Mouse (Mus musculus) erythroblast, embryonic 14.5 days (primary cell): ENCODE data around the gene Hip1r. TPM values are rescaled to one million over a fixed set of nuclear protein-coding genes. Genes with fewer than 3 reads are reported as not detected.

ENCODE experiments used
- H3K27me3 ChIP-seq: 2 replicates; pipeline ENCODE4 v1.6.1; 2012; ENCODE audit warnings: inconsistent platforms; ENCODE audit not compliant: control insufficient read depth
- H3K36me3 ChIP-seq: 2 replicates; pipeline ENCODE4 v1.6.1; 2012; ENCODE audit warnings: mild to moderate bottlenecking, inconsistent platforms; ENCODE audit not compliant: control insufficient read depth
- H3K4me1 ChIP-seq: 2 replicates; pipeline ENCODE4 v1.6.1; 2012; ENCODE audit warnings: inconsistent platforms; ENCODE audit not compliant: control insufficient read depth
- H3K4me3 ChIP-seq: replicated peaks from 2 replicates; pipeline ENCODE3; 2012; ENCODE audit warnings: moderate library complexity, mild to moderate bottlenecking, inconsistent platforms
- H3K9me3 ChIP-seq: 2 replicates; pipeline ENCODE4 v1.6.1; 2012; ENCODE audit warnings: low read length, inconsistent platforms, mixed read lengths; ENCODE audit not compliant: control insufficient read depth
- GATA1 ChIP-seq: IDR thresholded peaks from 2 replicates; pipeline ENCODE4 v1.6.1; 2012; ENCODE audit warnings: low read length, inconsistent platforms, mixed read lengths
- TAL1 ChIP-seq: IDR thresholded peaks from 3 replicates; pipeline ENCODE4 v1.6.1; 2012; ENCODE audit warnings: low read length, inconsistent platforms, mixed read lengths
- polyA plus RNA-seq: library from polyadenylated mRNA; stranded (reverse); fragments of >175 nt; gene quantifications from 2 replicates; pipeline ENCODE4 v1.2.3, GENCODE M21; 2012

The Hip1r gene
- polyA plus RNA-seq, 1 experiment = 0.37 TPM

DNA sequence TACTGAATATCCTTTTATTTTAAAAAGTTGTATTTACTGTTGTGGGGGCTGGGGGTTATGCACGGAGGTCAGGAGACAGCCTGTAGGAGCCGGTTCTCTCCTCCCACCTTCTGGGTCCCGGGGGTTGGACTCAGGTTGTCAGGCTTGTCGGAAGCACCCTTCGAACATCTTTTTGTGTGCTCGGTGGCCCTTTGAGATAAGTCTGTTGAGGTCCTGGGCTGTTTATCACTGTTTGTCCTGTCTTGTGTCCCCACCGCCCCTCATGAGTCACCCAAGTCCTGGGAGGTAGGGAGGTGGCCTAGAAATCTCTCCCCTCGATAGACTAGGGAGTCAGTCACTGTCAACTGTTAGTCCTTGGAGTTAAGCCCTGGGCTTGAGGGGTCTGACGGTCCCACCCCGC is 24.9 kb downstream of the Hip1r start:
- no peaks in the 10 kb centered on the region for H3K9me3 ChIP-seq
- no peak overlapping the region for H3K4me3 ChIP-seq
- peaks cover 26% of the 10 kb centered on the region for H3K4me1 ChIP-seq
- no peak for TF ChIP-seq GATA1
- no peak for TF ChIP-seq TAL1
- H3K36me3 ChIP-seq = peaks cover 70% of the 10 kb centered on the region
- H3K27me3 ChIP-seq = no peaks in the 10 kb centered on the region

DNA sequence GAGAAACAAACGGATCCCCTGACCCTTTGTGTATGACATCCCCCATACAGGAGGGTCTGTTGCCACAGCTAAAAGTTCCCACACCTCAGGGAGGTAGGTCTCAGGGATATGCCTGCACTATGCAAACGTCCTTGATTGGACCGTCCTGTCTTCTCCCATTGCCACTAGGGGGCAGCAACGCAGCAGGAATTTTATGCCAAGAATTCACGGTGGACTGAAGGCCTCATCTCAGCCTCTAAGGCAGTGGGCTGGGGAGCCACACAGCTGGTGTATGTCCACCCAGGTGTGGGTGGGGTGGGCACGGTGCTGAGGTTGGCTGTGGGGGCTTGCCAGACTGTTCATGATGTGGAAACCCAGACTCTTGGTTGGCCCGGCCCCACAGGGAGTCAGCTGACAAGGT is 27.4 kb downstream of the Hip1r start:
- no peak for TF ChIP-seq TAL1
- no peak for TF ChIP-seq GATA1
- Histone ChIP-seq H3K4me1 (peaks cover 25% of the 10 kb centered on the region), H3K27me3 (no peaks in the 10 kb centered on the region), H3K4me3 (no peak overlapping the region), H3K36me3 (peaks cover 88% of the 10 kb centered on the region), H3K9me3 (no peaks in the 10 kb centered on the region)

DNA sequence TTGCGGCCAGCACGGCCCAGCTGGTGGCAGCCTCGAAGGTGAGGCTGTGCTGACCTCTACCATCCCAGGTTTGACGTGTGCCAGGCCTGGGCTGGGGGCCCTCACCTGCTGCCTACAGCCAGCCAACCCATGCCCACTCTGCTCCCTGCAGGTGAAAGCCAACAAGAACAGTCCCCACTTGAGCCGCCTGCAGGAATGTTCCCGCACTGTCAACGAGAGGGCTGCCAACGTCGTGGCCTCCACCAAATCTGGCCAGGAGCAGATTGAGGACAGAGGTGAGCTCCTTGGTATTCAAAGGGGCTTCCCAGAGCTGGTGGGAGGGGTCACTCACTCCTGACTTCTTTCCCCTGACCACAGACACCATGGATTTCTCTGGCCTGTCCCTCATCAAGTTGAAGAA is 27.8 kb downstream of the Hip1r start:
- TF ChIP-seq TAL1 = no peak
- Histone ChIP-seq H3K4me1 (peaks cover 25% of the 10 kb centered on the region), H3K27me3 (no peaks in the 10 kb centered on the region), H3K36me3 (peaks cover 90% of the 10 kb centered on the region), H3K4me3 (no peak overlapping the region), H3K9me3 (no peaks in the 10 kb centered on the region)

DNA sequence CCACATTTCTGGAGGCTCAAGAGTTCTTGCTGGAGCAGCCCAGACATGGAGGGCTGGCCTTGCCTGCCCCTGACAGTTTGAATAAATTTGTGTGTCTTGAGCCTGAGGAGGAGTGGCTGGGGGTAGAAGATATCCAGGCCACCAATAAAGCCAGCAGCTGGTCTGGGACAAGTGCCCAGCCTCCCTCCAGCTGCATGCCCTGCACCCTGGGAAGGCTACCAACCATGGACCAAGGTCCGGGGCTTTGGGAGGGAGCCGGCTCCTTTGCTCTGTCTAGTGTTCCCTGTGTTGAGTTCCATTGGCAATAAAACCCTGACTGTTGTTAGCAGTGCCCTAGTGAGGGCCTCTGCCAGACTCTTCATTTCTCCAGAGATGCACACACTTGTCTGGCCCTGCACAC is 29.4 kb downstream of the Hip1r start:
- H3K4me3 ChIP-seq = no peak overlapping the region
- H3K36me3 ChIP-seq = peaks cover 91% of the 10 kb centered on the region
- H3K27me3 ChIP-seq = no peaks in the 10 kb centered on the region
- H3K9me3 ChIP-seq = no peaks in the 10 kb centered on the region
- peaks cover 24% of the 10 kb centered on the region for H3K4me1 ChIP-seq
- no peak for TF ChIP-seq GATA1
- no peak for TF ChIP-seq TAL1

DNA sequence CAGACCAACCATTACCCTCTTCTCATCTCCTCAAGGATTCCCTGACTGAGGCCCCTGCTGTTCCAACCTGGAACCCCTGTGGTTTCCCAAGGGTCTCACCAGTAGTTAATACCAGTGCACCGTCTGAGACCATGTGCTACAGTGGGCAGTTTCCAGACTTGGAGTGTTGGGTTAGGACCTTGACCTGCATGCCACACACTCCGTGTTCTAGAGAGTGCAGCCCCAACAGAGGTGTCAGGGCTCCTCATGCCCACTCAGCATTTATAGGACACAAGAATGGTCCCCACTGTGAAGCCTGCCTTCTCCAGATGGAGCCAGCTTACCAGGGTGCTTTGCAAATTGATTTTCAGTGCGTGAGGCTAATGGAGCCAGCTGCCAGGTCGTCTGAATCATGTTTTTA is 29.9 kb downstream of the Hip1r start:
- no peaks in the 10 kb centered on the region for H3K9me3 ChIP-seq
- H3K36me3 ChIP-seq = peaks cover 95% of the 10 kb centered on the region
- TF ChIP-seq GATA1 = no peak
- no peak for TF ChIP-seq TAL1
- peaks cover 21% of the 10 kb centered on the region for H3K4me1 ChIP-seq
- no peaks in the 10 kb centered on the region for H3K27me3 ChIP-seq
- no peak overlapping the region for H3K4me3 ChIP-seq

DNA sequence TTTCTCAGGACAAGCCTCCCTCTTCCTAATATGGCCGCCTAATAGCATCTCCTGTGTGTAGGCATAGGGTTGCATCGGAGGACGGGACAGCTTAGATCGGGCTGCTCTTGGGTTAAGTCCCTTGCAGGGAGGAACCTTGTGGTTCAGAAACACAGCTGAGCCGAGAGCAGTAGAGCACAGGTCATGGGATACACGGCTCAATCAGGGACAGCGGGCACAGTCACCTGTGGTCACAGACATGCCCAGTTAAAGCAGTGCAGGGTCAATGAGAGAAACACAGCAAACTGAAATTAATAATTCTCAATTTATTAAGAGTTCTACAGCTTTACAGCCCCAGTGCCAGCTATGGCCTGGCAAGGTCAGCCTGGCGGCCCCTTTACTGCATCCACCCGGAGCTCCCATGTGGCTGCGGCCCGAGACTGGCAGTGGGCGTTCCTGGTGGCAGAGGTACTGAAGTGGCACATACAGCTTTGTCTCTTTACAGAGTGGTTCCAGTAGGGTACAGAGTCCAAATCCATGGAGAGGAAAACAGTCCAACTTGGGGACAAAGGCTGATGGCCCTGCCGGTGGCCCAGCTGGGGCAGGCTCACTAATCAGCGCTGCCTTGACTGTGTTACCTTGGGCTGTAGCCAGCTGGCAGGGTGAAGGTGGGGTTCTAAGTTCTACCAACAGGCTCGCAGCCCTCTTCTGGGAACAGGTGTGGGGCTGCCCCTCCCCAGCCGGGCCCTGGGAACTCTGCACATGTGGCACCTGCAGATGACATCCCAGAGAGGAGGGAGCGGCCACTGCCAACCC is 31.1 kb downstream of the Hip1r start:
- H3K9me3 ChIP-seq = no peaks in the 10 kb centered on the region
- no peaks in the 10 kb centered on the region for H3K27me3 ChIP-seq
- TF ChIP-seq TAL1 (no peak), GATA1 (no peak)
- peaks cover 97% of the 10 kb centered on the region for H3K36me3 ChIP-seq
- peaks cover 20% of the 10 kb centered on the region for H3K4me1 ChIP-seq
- H3K4me3 ChIP-seq = no peak overlapping the region

DNA sequence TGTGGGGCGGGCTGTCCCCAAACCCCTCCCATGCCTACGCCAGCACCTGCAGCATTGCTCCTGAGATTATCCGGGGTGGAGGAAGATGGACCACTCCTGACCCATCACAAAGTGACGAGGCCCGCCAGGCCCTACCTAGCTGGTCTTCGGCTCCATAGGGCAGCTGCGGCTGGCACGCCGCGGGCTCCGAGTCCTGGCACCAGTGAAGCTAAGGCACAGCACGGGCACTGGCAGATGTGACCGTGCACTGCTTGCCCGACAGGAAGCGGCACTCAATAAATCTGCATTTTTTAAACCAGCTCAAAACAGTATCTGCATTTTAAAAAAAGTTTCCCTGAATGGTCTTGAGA is 31.7 kb downstream of the Hip1r start:
- Histone ChIP-seq H3K27me3 (no peaks in the 10 kb centered on the region), H3K36me3 (peaks cover 97% of the 10 kb centered on the region), H3K9me3 (no peaks in the 10 kb centered on the region), H3K4me3 (no peak overlapping the region), H3K4me1 (peaks cover 23% of the 10 kb centered on the region)
- no peak for TF ChIP-seq GATA1
- no peak for TF ChIP-seq TAL1

DNA sequence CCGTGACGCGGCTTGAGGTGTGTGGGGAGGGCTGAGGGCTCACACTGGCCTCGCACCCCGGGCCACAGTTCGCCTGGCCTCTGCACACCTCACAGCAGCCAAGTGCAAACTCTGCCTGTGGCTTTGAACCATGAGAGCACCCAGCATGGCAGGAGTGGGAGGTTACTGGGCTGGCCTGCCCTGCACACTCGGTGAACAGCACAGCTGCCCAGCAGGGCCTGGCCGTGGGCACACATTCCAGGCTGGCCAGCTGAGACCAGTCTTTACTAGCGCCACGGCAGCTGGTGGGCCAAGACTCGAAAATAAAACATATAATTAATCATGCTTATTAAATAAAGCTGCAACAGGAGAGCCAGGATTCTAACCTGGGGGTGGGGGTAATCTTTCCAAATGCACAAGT is 32.2 kb downstream of the Hip1r start:
- Histone ChIP-seq H3K27me3 (no peaks in the 10 kb centered on the region), H3K4me3 (no peak overlapping the region), H3K36me3 (peaks cover 96% of the 10 kb centered on the region), H3K4me1 (peaks cover 27% of the 10 kb centered on the region), H3K9me3 (no peaks in the 10 kb centered on the region)
- TF ChIP-seq TAL1 = no peak
- no peak for TF ChIP-seq GATA1

DNA sequence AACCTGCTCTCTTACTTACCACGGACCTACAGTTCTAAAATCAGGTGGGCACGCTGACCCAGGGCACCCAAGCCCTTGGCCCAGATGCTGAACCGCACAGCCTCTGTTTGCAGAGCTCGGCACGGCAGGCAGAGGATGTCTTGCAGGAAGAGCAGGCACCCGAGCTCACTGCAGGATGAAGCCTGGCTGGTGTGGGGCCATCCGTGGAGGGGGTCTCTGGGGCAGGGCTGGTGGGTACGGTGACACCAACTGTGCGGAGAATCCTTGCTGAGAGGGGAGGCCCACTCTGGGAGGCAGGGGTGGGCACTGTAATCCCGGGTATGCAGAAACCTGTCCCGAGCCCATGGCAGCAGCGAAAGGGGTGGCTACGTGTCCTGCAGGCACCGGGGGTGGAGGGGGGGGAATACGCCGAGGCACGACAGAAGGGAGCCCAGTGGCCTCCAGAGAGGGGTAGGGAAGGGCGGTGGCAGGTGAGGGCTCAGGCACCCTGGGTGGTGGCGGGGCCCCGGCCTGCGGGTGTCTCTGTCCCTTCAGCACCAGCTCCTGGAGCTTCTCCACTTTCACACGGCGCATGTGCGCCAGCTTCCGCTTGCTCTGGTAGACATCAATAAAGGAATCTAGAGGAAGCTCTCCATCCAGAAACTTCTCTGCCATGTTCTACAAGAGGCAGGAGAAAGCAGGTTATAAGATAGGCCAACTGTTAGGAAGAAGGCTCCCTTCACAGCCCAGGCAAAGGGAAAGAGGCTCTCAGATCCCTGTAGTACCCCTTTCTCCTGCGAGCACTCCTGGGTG is 32.9 kb downstream of the Hip1r start:
- H3K27me3 ChIP-seq = no peaks in the 10 kb centered on the region
- H3K9me3 ChIP-seq = no peaks in the 10 kb centered on the region
- peaks cover 89% of the 10 kb centered on the region for H3K36me3 ChIP-seq
- TF ChIP-seq TAL1 (no peak), GATA1 (no peak)
- no peak overlapping the region for H3K4me3 ChIP-seq
- H3K4me1 ChIP-seq = peaks cover 28% of the 10 kb centered on the region
